Mouse (Mus musculus) megakaryocyte, embryonic 14.5 days (primary cell): ENCODE measurements at regions not wholly inside any gene's neighbourhood (a gene's known extent, or its start where the extent isn't known, plus 50 kb on each side); places are given as distances from the start of the nearest gene placed in this dataset.
"Not testable (repeated sequence)": the region's sequence is repeated elsewhere in the genome, so short reads cannot be mapped to it uniquely, and the experiment has no call there.

ENCODE experiments used
- H3K27me3 ChIP-seq: replicated peaks from 2 replicates; pipeline ENCODE3; 2012; ENCODE audit warnings: inconsistent platforms
- H3K36me3 ChIP-seq: replicated peaks from 2 replicates; pipeline ENCODE3; 2012; ENCODE audit warnings: low read length, inconsistent platforms, mixed read lengths
- H3K4me1 ChIP-seq: 2 replicates; pipeline ENCODE4 v1.6.1; 2012; ENCODE audit warnings: inconsistent platforms
- H3K4me3 ChIP-seq: replicated peaks from 2 replicates; pipeline ENCODE3; 2012; ENCODE audit warnings: moderate library complexity, mild to moderate bottlenecking, inconsistent platforms
- H3K9me3 ChIP-seq: 2 replicates; pipeline ENCODE4 v1.6.1; 2012; ENCODE audit warnings: inconsistent platforms
- FLI1 ChIP-seq: IDR thresholded peaks from 2 replicates; pipeline ENCODE4 v1.6.1; 2012; ENCODE audit warnings: low read length, inconsistent platforms, mixed read lengths
- GATA1 ChIP-seq: IDR thresholded peaks from 3 replicates; pipeline ENCODE4 v1.6.1; 2012; ENCODE audit warnings: mixed read lengths, low read length, inconsistent platforms, borderline replicate concordance

DNA sequence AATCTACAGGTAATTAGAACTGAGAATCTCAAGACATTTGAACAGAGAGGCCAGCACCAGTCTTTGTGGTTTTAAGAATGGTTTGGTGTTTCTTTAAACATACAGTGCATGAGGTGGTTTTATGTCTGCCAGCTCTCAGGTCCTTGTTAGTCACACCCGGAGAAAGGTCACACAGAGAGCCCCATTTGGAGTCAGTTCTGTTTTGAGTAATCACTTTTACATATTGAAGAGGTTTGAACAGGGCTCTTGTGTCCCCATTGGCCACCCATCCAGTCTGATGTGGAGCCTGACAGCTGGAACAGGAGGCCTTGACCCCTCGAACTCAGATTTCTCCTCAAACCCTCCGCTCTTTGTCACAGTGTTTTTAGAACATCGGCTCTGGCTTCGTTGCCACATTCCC is 231.4 kb downstream of the Pten start:
- no peak for TF ChIP-seq GATA1
- no peak for TF ChIP-seq FLI1
- no peaks in the 10 kb centered on the region for H3K27me3 ChIP-seq
- no peak overlapping the region for H3K4me3 ChIP-seq

DNA sequence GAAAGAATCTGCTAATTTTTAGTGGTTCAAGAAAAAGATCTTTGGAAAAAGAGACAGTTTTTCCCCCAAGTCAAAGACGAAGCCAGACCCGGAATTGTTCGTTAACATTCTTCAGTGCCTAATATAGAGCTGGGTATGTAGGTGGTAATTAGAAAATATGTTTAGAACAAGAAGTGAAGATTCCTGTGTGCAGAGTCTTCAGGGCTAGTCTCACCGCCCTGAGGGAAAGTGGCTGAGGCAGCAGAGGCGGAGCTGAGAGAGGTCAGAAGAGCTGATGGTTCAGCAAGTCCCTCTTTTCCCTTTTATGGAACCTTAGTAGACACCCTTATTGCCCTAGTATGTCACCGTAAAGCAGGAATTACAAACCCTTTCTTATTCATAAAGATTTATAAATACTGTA is 232.0 kb downstream of the Pten start:
- Histone ChIP-seq H3K4me1 (peaks cover 19% of the 10 kb centered on the region), H3K4me3 (no peak overlapping the region), H3K27me3 (no peaks in the 10 kb centered on the region), H3K9me3 (no peaks in the 10 kb centered on the region), H3K36me3 (no peaks in the 10 kb centered on the region)
- no peak for TF ChIP-seq FLI1
- no peak for TF ChIP-seq GATA1

More for the DNA sequence above, 231.4 kb downstream of the Pten start:
- Histone ChIP-seq H3K9me3 (no peaks in the 10 kb centered on the region), H3K36me3 (no peaks in the 10 kb centered on the region), H3K4me1 (peaks cover 12% of the 10 kb centered on the region)

DNA sequence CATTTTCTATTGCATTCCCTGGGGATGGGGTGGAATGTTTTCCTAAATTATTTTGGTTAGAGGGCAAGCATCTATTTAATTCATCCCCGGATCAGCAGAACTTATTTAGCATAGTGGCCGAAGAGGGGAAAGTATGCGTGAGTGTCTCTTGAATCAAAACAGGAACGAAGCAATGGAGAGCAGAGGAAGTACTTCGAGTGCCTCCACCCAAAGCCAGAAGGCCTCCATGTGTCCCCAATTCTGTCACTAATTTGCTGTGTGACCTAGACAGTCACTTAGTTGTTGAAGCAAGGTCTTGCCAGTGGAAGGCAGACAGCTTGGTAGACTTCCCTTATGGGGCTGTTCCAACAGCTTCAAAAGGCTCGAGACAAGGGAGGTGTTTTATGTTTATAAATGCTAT is 233.3 kb downstream of the Pten start:
- peaks cover 2% of the 10 kb centered on the region for H3K27me3 ChIP-seq
- no peak overlapping the region for H3K4me3 ChIP-seq
- no peaks in the 10 kb centered on the region for H3K36me3 ChIP-seq
- no peaks in the 10 kb centered on the region for H3K9me3 ChIP-seq
- TF ChIP-seq GATA1 (no peak), FLI1 (no peak)
- H3K4me1 ChIP-seq: peaks cover 25% of the 10 kb centered on the region

DNA sequence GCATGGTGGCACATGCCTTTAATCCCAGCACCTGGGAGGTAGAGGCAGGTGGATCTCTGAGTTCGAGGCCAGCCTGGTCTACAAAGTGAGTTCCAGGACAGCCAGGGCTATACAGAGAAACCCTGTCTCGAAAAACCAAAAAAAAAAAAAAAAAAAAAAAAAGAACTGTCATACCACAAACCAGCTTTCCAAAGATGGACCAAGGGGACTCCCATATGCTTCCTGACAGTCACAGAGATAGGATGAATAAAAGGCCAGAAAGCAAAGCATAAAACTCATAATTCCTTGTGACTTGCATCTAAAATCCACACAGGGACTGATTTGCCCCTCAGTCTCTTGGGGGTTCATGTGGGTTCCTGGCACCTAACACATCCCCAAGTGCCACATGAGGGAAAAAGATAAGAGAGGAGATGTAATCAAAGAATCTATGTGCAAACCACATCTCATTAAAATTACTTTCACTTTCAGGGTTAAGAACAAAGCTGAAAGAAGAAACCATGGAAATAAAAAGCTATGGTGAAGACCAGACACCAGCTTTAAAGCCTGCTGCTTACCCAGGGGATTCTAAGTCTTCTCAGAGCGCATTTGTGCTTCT is 241.4 kb downstream of the Pten start:
- H3K36me3 ChIP-seq: no peaks in the 10 kb centered on the region
- TF ChIP-seq FLI1 (no peak), GATA1 (no peak)

DNA sequence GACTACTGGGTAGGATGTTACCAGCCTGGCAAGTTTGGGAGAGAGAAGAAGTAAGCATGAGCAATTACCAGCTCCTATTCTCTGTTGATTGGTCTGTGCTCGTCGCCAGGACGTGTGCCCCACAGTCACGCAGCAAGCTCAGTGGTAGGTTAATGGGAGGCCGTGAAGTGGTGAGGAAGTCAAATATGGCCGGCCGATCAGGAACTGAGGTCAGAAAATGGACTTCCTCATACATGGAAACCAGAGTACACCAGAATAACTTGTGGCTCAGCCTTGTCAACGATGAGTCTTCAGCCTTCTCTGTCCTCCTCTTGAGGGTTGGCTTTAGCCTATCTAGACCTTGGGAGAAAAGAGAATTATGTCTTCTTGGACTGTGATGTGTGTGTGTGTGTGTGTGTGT is 250.3 kb downstream of the Pten start:
- H3K36me3 ChIP-seq: no peaks in the 10 kb centered on the region
- no peak for TF ChIP-seq GATA1
- no peak for TF ChIP-seq FLI1
- peaks cover 19% of the 10 kb centered on the region for H3K9me3 ChIP-seq

More for the DNA sequence above, 241.4 kb downstream of the Pten start:
- Histone ChIP-seq H3K4me3 (no peak overlapping the region), H3K9me3 (peaks cover 3% of the 10 kb centered on the region; the same call in 1 of the 2 replicates), H3K4me1 (peaks cover 28% of the 10 kb centered on the region), H3K27me3 (peaks cover 12% of the 10 kb centered on the region)

DNA sequence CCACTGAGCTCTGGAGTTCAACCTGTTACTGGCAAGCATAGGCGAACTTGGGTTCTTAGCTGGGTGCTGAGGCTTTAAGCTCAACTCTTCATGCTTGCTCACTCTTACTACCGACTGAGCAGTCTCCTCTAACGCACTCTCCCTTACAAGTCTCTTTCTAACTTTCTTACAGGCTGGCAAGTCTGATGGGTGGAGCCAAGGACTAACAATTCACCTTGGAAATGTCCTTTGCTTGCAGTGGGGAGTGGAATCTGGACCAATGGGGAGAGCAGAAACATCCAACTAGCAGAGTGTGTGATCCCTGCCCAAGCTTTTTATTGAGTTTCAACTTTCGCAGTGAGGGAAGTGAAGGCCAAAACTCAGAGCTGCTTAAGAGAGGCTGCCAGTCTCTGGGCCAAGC is 250.8 kb downstream of the Pten start:
- H3K36me3 ChIP-seq: no peaks in the 10 kb centered on the region
- no peak overlapping the region for H3K4me3 ChIP-seq
- TF ChIP-seq FLI1 (no peak), GATA1 (no peak)
- H3K9me3 ChIP-seq: peaks cover 19% of the 10 kb centered on the region
- no peaks in the 10 kb centered on the region for H3K27me3 ChIP-seq
- H3K4me1 ChIP-seq: peaks cover 16% of the 10 kb centered on the region

More for the DNA sequence above, 250.3 kb downstream of the Pten start:
- Histone ChIP-seq H3K27me3 (no peaks in the 10 kb centered on the region), H3K4me1 (peaks cover 16% of the 10 kb centered on the region), H3K4me3 (no peak overlapping the region)

DNA sequence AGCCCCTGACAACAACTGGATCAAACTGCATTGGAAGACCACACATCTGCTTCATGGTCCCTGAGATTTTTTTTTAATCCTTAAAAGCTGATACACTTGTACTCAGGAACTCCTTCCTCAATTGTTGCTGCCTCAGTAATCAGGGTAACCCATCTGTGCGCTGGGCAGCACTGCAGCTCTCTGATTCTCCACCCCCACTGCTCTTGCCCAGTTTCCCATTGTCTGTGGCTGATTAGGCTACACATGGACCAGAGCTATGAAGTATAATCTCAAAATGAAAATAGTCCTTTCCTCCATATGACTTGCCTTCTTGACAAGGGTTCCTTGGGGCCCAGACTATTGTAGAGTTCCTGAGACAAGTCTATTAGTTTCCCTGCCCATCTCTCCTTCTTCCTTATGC is 251.5 kb downstream of the Pten start:
- Histone ChIP-seq H3K4me1 (peaks cover 16% of the 10 kb centered on the region), H3K36me3 (no peaks in the 10 kb centered on the region), H3K4me3 (no peak overlapping the region), H3K27me3 (no peaks in the 10 kb centered on the region), H3K9me3 (peaks cover 25% of the 10 kb centered on the region)
- TF ChIP-seq GATA1 (no peak), FLI1 (no peak)

DNA sequence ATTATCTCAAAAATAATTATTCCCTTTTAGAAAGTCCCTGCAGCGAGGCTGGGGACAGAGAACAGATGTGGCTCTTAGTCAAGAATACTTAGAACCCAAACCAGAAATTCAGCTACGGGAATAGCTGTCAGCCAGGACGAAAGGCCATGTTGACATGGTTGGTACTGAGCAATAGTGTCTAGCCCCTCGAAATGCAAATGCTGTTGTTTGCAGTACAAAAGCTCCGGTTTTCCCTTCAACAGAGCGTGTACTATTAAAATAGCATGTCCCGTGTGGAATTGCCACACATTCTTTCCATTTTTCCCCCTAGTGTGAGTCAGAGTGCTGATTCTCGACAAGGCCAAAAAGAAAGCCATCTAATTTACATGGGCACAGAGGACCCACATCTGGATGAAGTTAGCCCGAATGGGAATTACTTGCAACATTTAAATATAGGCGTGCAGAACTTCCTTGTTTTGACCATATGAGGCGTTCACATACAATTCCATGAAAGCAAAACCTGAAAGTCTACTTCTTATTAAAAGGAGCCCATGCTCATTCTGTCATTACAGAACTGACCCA is 253.7 kb downstream of the Pten start:
- H3K9me3 ChIP-seq: peaks cover 31% of the 10 kb centered on the region
- H3K36me3 ChIP-seq: no peaks in the 10 kb centered on the region
- H3K4me3 ChIP-seq: no peak overlapping the region
- no peaks in the 10 kb centered on the region for H3K27me3 ChIP-seq
- TF ChIP-seq FLI1 (no peak), GATA1 (no peak)
- H3K4me1 ChIP-seq: peaks cover 16% of the 10 kb centered on the region

DNA sequence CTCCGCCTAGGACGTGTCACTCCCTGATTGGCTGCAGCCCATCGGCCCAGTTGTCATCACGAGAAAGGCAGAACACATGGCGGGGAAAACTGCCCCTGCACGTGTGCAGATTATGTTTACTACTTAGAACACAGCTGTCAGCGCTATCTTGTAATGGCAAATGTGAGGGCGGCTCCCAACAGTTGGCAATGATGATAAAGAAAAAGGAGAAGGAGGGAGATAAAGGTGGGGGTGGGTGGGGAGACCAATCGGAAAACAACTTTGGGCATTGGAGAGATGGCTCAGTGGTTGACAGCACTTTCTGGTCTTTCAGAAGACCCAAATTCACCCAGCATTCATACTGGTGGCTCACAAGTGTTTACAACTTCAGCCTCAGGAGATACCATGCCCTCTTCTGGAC is 257.6 kb downstream of the Pten start:
- H3K9me3 ChIP-seq: peaks cover 26% of the 10 kb centered on the region
- H3K36me3 ChIP-seq, H3K27me3 ChIP-seq, H3K4me3 ChIP-seq, H3K4me1 ChIP-seq: not testable (repeated sequence)

DNA sequence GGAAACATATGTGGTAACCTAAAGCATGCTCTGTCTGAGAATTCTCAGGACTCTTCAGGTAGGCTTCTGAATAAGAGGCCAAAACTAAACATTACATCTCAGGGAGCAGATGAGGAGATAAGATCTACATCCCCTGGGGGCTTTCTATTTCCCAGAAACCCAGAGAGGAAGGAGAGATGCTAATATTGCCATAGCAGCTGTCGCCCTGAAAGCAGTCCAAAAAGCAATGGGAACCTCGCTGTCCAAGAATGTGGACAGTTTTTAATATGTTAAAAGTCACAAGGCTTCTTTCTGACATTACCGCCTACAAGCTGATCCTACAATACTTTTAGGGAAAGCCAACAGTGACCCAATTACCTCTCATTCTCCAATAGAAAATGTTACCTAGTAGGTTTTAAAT is 263.9 kb downstream of the Pten start:
- no peak for TF ChIP-seq GATA1
- TF ChIP-seq FLI1: no peak
- no peaks in the 10 kb centered on the region for H3K4me1 ChIP-seq
- no peak overlapping the region for H3K4me3 ChIP-seq
- peaks cover 2% of the 10 kb centered on the region for H3K27me3 ChIP-seq
- peaks cover 3% of the 10 kb centered on the region; the same call in 1 of the 2 replicates for H3K9me3 ChIP-seq
- H3K36me3 ChIP-seq: no peaks in the 10 kb centered on the region
